Mouse (Mus musculus) kidney, adult 11 months (tissue): ENCODE measurements around the gene Ccne1.
A peak's percentile ranks its signal among the peaks of the same experiment; 100 is the strongest.
"Not testable (repeated sequence)": the region's sequence is repeated elsewhere in the genome, so short reads cannot be mapped to it uniquely, and the experiment has no call there.

Experiments used
- DNase-seq: peaks from one replicate; pipeline ENCODE4 v3.0.0; 2022

Ccne1 gene

DNA sequence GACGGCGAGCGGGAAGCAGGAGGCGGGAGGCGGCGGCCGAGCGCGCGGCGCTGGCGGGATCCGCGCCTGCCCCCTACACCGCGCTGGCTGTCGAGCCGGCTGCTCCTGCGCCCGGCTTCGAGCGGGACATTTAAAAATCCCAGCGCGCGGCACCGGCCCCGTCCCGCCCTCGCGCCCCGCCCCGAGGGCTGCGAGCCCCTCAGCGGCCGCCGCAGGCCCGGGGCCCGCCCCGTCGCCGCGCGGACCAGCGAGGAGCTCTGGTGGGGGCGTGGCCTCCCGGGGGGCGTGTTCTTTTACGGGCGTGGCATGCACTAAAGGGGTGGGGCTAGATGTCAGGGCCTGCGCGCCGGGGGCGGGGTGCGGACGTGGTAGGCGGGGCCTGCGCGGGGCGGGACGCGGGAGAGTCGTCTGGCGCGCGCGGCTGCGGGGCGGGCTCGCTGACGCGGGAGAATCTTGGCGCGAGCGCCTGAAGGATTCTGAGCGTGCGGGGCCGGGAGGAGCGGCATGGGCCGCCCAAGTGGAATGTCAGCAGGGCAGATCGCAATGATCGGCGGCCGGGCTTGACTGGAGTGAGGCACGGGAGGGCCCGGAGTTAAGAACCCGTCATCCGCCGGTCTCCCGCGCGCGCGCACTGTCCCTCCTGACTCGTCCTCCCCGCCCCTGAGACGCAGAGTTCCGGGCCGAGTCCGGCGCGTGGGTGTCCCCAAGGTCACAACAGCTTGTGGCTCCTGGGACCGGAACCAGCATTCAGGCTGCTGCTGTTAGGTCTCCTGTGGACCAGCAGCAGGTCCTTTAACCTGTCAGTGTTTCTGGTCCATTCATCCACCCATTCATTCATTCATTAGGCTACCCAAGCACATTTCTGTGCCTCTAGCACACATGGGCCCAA, at the start of gene Ccne1:
Gene Ccne1 (minus strand): TSS at position 164 of the 889 bp plus-strand sequence.
- peak; percentile 96 for DNase-seq

DNA sequence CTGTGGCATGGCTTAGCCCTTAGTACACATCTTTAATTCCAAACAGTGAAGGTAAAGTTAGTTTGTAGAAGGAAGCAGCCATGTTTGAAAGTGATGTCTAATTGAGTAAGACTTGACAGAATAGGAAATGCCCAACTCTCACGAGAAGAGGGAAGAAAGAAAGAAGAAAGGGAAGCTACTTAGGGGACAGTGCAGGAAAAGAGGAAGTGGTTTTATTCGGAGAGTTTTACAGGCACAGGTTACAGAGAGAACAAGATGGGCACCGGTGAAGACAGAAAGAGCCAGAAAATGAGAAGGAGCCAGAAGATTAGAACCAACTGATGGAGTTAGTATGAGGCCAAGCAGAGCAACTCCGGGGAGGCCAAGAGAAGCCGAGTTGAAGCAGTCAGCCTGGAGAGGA, 48.5 kb upstream of the Ccne1 start:
- DNase-seq = no peak

DNA sequence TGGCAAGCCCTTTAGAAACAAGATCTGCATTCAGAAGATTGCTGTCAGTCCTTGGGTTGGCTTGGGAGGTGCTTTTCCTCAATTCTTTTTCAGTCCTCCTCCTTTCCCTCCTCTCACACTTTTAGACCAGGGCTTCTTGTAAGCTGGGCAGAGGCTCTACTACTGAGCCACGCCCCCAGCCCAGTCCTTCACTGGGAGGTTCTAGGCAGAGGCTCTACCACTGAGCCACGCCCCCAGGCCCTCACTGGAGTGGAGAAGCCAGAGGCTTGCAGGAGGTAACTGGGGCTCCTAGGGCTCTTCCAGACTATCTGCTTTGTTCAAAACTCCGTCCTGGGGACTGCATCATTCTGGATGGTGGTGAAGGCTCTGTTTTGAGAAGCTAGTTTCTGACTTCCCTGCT, 45.2 kb upstream of the Ccne1 start:
- no peak for DNase-seq

DNA sequence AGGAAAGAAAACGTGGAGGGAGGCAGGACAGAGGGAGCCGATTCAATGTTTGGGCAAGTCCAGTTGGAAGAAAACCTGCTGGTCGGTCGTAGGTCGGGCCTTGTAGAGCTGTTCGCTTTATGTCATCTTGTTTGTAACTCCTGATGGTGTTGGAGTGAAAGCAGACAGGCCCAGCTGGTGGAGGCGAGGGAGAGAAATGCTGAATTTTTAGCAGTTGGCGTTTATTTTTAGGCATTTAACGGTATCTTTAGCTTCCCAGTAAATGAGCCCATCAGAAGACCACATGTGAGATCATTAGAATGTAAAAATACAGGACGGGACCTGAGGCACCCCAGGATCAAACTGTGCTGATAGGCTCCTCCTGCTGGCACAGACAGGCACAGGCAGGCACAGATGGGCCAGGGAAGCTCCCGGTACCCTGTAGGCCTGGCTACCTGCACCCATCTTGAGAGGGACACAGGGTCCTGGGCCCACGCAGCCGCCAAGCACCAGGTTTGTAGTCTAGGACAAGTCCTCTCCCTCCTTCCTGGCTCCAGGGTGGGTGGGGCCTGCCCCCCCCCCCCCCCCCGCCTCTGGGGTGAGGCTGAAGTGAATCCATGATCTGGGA, 44.5 kb upstream of the Ccne1 start:
- DNase-seq = no peak

DNA sequence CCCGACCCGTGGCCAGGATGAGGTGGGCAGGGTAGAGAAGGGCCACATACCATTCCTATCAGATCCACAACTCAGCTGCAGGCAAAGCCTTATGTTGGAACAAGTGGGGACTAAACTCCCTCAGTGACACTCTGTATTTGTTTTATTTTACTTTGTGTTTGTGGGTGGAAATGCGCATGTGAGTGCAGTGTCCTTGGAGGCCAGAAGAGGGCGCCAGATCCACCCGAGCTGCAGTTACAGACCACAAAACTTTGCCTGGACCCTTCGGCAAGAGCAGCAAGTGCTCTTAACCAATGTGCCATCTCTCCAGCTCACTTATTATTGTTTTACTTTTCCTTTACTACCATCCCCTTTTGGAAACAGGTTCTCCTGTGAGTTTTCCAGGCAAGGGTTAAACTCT, 40.1 kb upstream of the Ccne1 start:
- DNase-seq = no peak

DNA sequence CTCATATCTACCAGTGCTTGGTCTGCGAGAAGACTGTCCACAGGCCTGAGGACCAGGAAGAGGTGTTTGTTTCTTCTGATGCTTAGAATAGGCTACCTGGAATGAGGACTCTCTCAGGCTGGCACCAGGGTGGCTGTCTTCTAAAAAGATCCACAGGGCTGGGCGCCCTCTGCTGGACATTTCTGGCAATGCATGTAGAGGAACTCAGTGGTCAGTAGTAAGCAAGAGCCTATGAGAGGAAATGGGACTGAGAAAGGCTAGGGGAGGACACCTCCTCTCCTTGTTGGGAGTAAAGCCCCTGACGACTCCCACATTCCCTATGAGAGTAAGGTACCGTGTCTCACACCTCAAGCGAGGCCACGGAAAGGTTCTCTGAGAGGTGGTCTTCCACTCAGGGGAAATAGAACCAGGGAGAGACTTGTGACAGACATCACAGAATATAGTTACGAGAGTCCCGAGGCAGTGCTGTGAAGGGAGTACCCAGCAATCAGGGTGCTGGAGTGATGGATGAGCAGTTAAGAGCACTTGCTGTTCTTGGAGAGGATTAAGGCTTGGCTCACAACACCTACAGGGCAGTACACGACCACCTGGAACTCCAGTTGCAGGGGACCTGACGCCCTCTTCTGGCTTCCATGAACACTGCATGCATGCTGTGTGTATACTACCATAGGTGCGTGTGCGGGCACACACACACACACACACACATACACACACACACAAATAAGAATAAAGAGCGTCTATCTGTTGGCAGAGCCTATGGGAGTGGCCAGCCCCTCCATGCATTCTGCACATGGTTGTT, 34.6 kb upstream of the Ccne1 start:
- DNase-seq = peak; percentile 59

DNA sequence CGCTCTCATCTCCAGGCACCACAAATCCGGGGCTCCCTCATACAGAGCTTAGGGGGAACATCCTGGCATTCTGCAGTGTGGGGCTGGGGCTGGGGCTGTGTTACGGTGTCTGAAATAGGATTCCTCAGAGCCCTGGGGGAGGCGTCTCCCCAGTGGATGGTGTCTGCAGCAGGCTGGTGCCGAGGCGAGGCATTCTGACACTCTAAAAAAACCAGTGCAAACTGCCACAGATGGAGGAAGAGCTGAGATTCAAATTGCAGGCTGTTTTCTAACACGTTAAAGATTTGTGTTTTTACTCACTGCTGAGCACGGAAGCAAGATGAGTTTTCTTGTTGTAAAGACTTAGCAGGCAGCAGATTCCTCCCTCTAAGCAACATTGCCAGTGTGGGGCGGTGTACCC, 33.0 kb upstream of the Ccne1 start:
- DNase-seq = no peak

DNA sequence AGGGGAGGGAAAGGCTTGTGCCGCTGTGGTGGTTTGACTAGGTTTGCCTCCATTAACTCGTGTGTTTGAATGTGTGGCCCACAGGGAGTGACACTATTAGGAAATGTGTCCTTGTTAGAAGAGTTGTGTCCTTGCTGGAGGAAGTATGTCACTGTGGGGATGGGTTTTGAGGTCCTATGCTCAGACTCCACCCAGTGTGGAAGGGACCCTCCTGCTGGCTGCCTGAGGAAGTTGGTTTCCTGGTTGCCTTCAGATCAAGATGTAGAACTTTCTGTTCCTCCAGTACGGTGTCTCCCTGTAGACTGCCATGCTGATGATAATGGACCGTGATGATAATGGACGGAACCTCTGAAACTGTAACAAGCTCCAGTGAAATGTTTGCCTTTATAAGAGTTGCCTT, 27.1 kb upstream of the Ccne1 start:
- DNase-seq = no peak

DNA sequence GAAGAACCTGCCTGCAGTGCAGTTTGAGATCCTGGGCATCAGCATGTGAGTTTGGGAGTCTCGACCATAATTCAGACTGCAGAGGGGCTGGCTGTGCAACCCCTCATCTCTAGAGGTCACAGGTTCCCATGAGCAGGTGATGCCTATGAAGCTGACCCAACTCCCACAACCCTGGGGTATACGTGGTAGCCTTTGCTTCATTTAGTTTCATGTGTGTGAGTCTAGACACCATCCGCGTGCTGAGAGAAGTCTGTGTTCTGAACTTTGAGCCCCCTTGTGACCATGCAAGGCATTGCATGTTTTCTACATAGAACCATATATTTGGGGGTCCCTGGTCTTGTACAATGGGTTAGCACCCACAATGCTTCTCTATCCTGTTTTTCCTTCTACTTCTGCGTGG, 23.9 kb upstream of the Ccne1 start:
- no peak for DNase-seq

DNA sequence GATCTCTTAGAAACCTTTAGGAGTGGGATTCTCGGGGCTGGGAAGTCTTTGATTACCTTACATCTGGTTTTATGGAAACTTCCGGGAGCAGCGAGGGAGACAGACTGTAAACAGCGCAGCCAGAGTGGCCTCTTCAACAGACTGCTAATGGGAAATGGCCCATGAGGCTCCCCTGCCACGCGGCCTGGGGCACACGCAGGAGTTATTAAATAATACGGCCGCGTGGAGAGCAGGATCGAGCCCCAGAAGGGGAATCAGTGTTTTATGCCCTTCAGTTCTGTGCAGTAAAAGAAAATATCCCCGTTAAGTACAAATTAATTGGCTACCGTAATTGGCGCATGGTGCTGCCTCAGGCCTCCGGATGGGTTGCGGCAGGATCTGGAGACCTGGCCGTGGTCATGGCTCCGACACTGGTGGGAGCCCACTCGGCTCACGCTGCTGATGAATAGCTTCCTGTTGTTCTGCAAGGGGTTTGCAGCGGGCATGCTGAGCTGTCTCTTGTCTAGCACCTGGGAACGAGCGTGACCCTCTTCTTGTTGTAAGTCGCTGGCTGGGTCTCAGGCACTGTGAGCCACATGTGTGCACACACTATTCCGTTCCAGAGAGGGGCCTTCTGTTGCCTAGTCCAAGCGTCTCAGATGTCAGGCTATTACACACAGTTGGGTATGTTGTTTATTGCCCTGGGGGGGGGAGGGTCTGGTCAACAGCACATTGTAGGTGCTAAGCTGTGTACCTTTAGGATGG, 22.8 kb upstream of the Ccne1 start:
- DNase-seq = no peak

DNA sequence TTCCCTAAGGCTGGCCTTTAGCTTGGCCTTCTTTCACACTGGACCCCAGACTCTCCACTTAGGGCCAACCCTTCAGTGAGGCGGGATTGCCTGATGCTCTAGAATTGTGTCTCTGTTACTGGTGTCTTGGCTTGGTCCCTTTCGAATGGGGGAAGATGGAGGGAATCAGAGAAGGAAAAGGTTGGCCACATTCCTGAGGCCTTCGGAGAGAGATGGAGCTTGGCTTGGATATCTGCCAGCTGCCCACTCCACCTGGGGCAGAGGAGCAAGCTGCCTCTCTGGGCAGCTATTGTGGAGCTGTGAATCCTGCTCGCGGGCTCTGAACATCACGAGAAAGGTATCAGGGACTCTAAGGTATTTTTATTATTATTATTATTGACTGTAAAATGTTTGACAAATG, 22.2 kb upstream of the Ccne1 start:
- no peak for DNase-seq

DNA sequence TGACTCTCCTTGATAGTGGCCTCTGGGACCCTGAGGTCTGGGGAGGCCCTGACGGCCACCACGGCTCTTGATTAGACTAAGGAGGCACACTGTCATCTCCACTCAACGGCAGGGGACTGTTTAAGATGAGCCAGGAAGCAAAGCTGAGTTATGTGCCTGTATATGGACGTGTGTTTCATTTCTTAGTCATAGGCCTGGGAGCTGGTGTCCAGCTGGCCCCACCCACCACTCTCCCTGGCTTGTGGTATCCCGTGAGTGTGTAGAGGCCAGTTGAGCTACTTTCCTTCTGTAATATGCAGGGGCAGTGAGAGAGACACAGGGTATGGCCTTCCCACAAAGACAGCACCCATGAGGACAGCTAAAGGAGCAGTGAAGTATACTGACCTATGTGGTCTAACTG, 20.9 kb upstream of the Ccne1 start:
- not testable (repeated sequence) for DNase-seq

DNA sequence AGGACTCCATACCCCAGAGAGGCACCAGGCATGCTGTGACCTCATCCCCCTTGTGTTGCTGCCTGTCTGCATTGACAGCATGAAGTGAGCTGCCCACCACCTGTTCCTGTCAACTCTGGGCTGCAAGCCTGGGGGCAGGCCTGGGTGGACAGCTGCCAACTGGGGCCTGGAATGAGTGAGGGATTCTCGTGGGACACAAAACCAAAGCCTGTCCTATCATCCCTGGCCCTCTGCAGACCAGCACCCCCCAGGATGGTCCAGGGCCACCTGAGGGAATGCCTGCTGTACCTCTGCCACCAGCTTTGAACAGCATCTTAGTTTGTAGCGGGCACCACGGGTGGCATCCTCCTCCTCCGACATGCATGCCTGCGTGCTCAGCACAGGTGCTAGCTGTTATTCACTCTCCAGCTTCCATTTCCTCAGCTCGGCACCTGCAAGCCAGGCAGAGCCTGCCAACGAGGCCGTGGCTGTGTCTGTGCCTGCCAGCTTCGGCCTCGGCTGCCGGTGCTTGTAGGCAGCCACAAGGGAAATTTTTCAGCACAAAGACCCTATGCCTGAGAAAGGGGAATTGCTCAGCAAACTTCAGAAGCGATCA, 18.3 kb upstream of the Ccne1 start:
- no peak for DNase-seq

DNA sequence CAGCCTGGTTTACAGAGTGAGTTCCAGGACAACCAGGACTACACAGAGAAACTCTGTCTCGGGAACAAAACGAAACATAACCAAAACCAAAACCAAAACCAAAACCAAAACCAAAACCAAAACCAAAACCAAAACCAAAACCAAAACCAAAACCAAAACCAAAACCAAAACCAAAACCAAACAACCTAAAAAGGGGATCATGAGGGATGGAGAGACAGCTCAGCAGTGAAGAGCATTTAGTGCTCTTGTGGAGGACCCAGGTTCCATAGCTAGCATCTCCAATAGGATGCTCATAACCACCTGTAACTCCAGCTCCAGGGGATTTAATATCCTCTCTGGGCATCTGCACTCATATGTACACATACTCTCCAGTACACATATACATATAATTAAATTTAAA, 16.8 kb upstream of the Ccne1 start:
- not testable (repeated sequence) for DNase-seq

DNA sequence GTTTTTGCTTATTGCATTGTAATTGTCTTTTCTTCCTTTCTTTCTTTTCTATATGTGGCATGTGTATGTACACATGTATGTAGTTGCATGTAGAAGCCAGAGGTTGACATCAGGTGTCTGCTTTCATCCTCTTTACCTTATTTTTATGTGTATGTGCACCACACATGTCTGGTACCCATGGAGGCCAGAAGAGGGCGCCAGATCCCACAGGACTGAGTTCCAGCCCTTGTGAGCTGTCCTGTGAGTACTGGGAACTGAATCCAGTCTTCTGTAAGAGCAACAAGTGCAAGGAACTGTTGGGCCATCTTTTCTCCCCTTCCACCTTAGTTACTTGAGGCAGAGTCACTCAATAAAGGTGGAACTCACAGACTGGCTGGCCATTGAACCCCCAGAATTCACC, 11.3 kb upstream of the Ccne1 start:
- DNase-seq = no peak

DNA sequence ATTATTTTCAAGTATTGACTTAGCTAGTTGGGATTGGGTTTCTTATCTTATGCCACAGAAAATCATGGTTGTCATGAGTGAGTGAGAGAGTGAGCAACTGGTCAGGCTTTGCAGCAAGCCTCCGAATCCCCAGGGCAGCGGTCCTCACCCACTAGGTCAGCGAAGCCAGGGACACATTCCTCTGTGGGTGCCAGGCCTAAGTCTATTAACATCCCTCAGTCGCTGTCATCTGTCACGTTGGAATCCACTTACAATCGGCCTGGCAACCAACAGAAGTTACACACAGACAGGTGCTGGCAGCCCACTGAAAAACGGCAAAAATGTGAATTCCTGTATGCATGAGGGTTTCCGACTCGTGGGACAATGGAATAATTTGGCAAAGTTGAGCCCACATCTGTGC, 5.1 kb upstream of the Ccne1 start:
- DNase-seq = no peak

DNA sequence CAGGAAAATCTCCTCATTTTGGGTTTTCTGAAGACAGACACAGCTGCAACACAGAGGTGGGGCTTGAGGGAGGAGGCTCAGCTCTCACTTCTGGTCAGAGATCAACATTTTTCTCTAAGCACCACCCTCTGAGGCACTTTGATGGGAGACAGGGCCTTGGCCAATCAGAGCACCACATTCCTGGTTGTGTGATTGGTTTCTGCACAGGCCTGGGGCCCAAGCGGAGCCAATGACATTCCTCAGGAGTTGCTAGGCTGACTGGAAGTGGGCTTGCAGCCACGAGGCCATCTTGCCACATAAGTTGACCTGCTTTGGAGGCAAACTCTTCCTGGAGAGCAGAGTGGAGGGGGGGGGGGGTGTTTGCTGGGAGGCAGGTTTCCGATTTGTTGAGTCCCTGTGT, 4.7 kb upstream of the Ccne1 start:
- peak; percentile 59 for DNase-seq

DNA sequence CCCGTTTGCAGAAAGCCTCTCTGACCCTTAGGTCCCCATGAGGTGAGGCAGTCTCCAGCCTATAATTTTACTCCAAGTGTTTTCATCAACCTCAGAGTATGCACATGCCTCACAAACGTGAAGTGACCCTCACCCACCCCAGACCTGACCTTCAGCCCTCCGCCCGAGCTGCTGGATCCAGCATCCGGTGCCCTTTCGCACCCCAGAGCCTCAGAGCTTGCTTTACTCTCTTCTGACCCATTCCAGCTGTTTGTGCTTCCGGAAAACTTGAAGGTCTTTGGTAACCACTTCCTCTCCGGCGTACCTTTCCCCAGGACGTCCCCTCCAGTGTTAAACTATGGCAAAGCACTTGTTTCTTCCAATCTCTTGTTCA, 912 bp upstream of the Ccne1 start:
- no peak for DNase-seq

DNA sequence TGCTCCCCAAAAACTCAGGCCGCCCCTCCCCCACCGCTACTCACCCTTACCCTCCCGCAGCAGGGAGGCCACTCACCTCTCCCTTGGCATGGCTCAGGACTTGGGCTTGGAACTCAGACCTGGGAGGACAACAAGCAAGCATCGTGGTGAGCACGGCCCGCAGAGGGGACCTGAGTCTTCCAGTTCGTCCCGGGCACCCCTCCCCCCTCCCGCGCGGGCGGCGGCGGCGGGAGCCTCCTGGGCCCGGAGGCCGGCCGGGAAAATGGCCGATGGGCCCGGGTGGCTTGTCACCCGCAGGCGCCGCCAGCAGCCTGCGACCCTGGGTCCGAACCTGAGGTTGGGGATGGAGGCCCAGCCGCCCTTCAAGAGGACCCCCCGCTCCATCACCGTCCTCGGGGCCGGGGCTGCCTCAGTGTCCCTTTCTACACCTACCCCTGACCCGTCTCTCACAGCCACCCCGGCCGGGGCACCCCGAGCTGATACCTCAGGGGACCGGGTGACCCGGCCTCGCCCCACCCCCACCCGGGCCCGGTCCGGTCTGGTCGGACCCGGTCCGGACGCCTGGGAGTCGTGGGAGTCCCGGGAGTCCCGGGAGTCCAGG, 523 bp downstream of the Ccne1 start:
- DNase-seq = peak; percentile 43

DNA sequence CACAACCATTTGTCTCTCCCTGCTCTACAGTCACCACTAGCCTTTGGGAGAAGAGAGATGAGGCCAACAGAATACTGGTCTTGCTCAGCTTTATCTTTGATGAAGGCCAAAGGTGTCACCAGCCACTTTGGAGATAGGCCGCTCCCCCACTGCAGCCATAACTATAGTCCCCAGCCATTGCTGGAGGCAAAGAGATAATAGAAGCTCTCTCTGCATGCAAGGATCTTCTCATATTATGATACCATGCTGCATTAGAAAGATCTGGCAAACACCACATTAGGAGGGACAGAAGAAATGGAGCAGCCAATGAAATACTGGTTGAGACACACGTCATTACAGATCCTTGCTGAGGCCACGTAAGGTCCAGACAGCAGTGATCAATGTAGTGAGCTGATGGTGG, 2.0 kb downstream of the Ccne1 start:
- no peak for DNase-seq

DNA sequence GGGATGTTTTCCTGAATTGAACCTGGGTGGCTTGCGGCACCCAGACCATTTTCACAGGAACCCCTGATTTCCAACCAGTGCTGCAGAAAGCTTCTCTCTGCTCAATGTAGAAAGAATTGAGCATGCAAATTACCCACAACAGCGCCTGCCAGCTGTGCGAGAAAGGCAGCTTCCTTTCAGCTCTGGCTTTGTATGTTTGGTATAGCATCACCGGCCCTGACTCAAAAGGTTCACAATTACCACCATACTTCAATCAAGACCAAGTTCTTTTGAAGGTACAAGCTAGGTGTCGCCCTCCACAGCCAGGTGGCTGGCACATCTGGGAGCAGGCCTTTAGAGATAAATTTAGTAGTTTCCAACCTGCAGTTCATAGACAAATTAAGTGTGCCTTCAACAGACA, 3.2 kb downstream of the Ccne1 start:
- DNase-seq = no peak

DNA sequence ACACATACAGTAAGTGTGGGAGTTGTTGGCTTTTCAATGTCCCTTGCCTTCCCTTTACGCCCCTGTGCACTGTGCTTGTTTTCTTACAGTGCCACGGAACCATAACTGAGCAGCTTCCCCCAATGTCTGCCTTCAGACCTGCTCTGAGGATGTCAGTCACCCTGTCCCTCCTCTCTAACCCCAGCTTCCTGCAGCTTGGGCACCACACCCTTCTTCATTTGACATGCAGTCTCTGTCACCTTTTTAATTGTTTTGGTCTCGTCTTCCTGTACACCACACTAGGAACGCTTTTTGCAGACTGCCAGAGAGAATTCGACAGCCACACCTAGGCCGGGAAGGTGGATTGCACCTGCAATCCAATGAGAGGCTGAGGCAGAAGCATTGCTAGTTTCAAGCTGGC, 13.0 kb downstream of the Ccne1 start:
- DNase-seq = no peak
